Mouse (Mus musculus): ENCODE data around the gene Abhd17a.

GRCm38 (mm10) chr10:80596318-80596717 is 6.2 kb upstream of the Abhd17a start:
- TF ChIP-seq CTCF (IDR thresholded peaks at IDR 0.05; ENCODE audit: insufficient read depth, low read depth, low read length) = no peak
- TF ChIP-seq POLR2A (IDR thresholded peaks at IDR 0.05; ENCODE audit: insufficient read depth, low read depth, low read length) = no peak
